Mouse (Mus musculus) thymus, adult 2 months (tissue): ENCODE results near the gene Cnot10.

Experiments
- CTCF ChIP-seq: fragments of 200-500 bp; IDR thresholded peaks from 2 replicates; pipeline ENCODE4 v1.5.1; 2012; ENCODE audit warnings: mild to moderate bottlenecking, control low read depth, low read length, moderate library complexity, borderline replicate concordance; ENCODE audit not compliant: control insufficient read depth, poor library complexity, insufficient read depth; ENCODE audit errors: extremely low read depth
- POLR2A ChIP-seq: fragments of 200-500 bp; IDR thresholded peaks from 2 replicates; pipeline ENCODE4 v1.6.1; 2012; ENCODE audit warnings: mild to moderate bottlenecking, low read length, control low read depth, moderate library complexity; ENCODE audit not compliant: control insufficient read depth, poor library complexity, insufficient read depth; ENCODE audit errors: extremely low read depth

GRCm38 (mm10) chr9:114649371-114649770 is 9.4 kb upstream of the Cnot10 start:
- TF ChIP-seq CTCF (no peak), POLR2A (no peak)
